Mouse (Mus musculus): Measurements from ENCODE around the gene D430041D05Rik.

- TF ChIP-seq TCF3 (IDR thresholded peaks at IDR 0.05; ENCODE audit: insufficient read length, low read depth) (no peak), TCF12 (IDR thresholded peaks at IDR 0.05; ENCODE audit: insufficient read depth, poor library complexity, severe bottlenecking) (no peak), CEBPB (IDR thresholded peaks at IDR 0.05; ENCODE audit: insufficient read depth, poor library complexity, severe bottlenecking) (no peak), POLR2A (IDR thresholded peaks at IDR 0.05; ENCODE audit: insufficient read length, low read depth) (no peak), E2F4 (IDR thresholded peaks at IDR 0.05; ENCODE audit: insufficient read depth) (no peak), USF1 (IDR thresholded peaks at IDR 0.05; ENCODE audit: low read depth) (no peak), MAX (IDR thresholded peaks at IDR 0.05; ENCODE audit: low read depth) (no peak), REST (IDR thresholded peaks at IDR 0.05; ENCODE audit: insufficient read depth, insufficient read length) (no peak), POLR2AphosphoS2 (IDR thresholded peaks at IDR 0.05; ENCODE audit: insufficient read length, low read depth) (no peak), MYOD1 (IDR thresholded peaks at IDR 0.05; ENCODE audit: control insufficient read depth in 1 of 3, insufficient read length in 2 of 3, low read depth in 2 of 3) (no peak), MYOG (IDR thresholded peaks at IDR 0.05; ENCODE audit: control insufficient read depth in 1 of 3, insufficient read depth in 1 of 3, insufficient read length in 2 of 3, low read depth in 2 of 3) (no peak)
These were observed 191.0 kb downstream of the D430041D05Rik start for GRCm38 (mm10) chr2:104219733-104220391.

Data from myocyte (in vitro differentiated cells).